Mouse (Mus musculus): ENCODE measurements around the gene Sgms2.

The Sgms2 gene

GRCm38 (mm10) chr3:131307811-131308210 lies 183.4 kb downstream of the Sgms2 start:
- DNase-seq (ENCODE audit: low spot score in 2 of 2) = no peak

DNA sequence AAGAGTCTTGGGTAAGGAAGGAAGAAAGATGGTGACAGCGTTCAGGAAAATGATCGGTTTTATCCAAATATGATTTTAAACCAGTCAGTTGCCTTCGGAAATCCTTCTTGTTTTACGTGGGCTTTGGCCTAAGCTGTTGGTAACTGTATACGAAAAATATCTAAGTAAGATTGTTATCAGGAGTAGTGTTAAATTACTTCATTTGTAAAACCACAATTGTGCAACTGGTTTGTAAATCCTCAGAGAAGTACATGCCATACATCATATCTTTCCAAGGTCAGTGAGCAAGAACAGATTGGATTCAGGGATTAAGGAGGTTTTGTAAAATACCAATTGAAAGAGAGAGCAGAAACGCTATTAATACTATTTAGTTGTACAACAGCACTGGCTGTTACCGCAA lies 185.0 kb downstream of the Sgms2 start:
- no peak for DNase-seq (ENCODE audit: low spot score in 2 of 2)

- DNase-seq (ENCODE audit: low spot score in 2 of 2) = no peak
Measured at GRCm38 (mm10) chr3:131303320-131303714, 187.9 kb downstream of the Sgms2 start.

DNA sequence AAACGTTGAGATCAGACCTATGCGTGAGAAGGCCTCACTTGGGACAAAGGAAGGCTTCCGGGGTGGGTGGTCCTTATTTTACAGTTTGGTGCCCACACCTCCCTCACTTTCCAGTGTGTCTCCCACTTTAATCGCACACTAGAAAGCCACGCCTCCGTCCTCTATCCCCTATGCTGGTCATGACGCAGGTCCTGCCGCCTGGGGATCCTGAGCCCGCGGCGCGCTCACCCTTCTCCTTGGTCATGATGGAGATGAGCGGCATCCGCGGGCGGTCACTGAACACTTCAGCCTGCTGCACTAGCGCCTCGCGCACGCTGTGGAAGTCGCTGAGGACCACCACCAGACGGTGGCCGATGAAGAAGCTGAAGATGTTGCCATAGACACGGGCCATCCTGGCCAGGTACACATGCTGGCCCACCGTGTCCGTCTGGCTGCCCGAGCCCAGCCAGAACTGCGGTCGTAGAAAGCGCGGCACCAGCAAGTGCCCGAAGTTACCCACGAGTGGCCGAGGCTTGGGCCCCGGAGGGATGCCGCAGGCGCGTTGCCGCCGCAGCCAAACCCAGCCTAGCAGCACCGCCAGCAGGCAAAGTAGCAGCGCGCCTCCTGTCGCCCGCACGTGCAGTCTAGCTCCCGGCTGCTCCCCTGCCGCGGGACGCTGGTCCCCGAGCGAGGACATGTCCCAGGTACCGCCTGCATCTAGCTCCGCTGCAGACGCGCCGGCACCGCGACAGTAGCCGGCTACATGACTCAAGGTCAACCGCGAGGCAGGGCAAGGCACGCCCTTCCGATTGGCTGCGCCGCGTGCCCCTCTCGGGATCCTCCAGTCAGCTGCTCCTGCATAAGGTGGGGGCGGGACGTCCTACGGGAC lies 188.5 kb downstream of the Sgms2 start, which contains the start of gene Cyp2u1:
Gene Cyp2u1, minus strand, starts transcription at position 776 of the 868 bp plus-strand sequence.
- DNase-seq (ENCODE audit: low spot score in 2 of 2) = peak; percentile 84 to 88

DNA sequence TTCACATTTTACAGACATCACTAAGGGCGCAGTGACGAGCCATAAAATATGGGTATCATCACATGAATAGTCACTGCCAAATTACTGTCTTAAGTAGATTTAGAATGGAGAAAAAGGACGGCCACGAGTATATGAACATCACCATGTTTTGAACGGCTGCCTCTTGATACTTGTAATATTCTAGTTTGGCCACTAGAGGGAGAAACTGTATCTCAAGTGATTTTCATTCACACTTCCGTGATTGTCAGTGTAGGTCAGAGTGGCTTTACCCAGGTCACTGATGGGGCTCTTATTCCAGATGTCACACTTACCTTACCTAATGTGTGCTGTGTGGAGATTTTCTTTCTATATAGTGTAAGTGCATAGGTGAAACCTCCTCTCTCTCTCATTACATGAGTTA lies 191.3 kb downstream of the Sgms2 start:
- no peak for DNase-seq (ENCODE audit: low spot score in 2 of 2)

GRCm38 (mm10) chr3:131299078-131299477 lies 192.1 kb downstream of the Sgms2 start:
- no peak for DNase-seq (ENCODE audit: low spot score in 2 of 2)

DNA sequence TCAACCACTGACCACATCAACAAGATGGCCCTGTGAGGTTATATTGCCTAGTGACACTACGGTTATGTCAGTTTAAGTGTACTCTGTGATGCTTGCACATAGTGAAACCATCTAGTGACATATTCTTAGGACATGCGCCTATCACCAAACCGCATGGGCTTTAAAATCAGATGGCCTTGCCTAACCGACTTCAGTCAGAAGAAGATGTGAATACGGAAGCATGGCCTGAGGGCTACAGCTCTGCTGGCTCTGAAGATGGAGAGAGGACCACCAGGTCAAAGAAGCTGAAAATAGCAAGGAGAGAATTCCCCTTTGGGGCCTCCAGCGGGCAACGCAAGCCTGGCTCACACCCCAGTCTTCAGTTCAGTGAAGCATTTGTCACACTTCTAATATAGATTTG lies 194.3 kb downstream of the Sgms2 start:
- DNase-seq (ENCODE audit: low spot score in 2 of 2) = no peak

- DNase-seq (ENCODE audit: low spot score in 2 of 2) = no peak
Measured at GRCm38 (mm10) chr3:131295513-131296200, 195.6 kb downstream of the Sgms2 start.

- no peak for DNase-seq (ENCODE audit: low spot score in 2 of 2)
Measured at GRCm38 (mm10) chr3:131294503-131294902, 196.7 kb downstream of the Sgms2 start.

- no peak for DNase-seq (ENCODE audit: low spot score in 2 of 2)
Measured at GRCm38 (mm10) chr3:131292959-131293358, 198.3 kb downstream of the Sgms2 start.

DNA sequence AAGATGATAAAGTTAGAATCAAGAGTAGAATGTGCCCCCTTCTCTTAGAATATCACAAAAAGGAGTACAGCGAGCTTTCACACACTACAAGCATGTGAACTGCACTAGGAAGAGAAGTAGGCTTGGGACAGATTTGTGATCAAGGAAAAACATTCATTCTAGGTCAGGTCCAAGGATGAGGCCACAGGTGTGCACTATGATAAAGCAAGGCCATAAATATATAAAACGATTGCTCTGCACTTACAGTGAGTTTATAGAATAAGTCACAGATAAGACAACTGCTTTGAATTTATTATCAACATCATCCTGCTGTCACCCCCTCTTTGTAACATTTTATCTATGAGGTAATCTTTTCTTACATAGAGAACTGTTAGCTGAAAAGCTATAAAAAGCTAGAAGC lies 198.9 kb downstream of the Sgms2 start:
- DNase-seq (ENCODE audit: low spot score in 2 of 2) = no peak

GRCm38 (mm10) chr3:131291890-131292289 lies 199.3 kb downstream of the Sgms2 start:
- DNase-seq (ENCODE audit: low spot score in 2 of 2) = no peak

DNA sequence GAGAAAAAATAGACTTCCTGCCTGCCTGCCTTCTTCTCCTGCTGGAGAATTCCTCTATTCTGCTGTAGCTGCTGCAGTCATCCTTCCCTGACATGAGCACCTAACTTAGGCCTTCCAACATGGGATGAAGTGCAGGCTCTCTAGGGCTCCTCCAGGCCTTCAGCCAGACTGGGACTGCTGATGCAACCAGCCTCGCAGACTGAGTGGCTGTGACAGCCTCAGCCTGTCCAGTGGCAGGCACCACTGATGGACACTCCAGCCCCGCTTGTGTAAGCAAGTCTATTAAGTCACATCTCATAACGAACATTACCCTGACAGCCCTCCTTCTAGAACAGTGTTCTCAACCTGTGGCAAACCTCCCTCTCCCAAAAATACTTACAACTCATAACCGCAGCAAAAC lies 217.1 kb downstream of the Sgms2 start:
- DNase-seq (ENCODE audit: low spot score in 2 of 2) = no peak

- DNase-seq (ENCODE audit: low spot score in 2 of 2) = no peak
Measured at GRCm38 (mm10) chr3:131272374-131273100, 218.7 kb downstream of the Sgms2 start.

- peak; percentile 49 to 63 for DNase-seq (ENCODE audit: low spot score in 2 of 2)
Measured at GRCm38 (mm10) chr3:131271559-131272373, 219.4 kb downstream of the Sgms2 start, which contains the start of gene Hadh. Gene Hadh (minus strand): TSS chr3:131272101.

GRCm38 (mm10) chr3:131271157-131271556 lies 220.1 kb downstream of the Sgms2 start:
- no peak for DNase-seq (ENCODE audit: low spot score in 2 of 2)

DNA sequence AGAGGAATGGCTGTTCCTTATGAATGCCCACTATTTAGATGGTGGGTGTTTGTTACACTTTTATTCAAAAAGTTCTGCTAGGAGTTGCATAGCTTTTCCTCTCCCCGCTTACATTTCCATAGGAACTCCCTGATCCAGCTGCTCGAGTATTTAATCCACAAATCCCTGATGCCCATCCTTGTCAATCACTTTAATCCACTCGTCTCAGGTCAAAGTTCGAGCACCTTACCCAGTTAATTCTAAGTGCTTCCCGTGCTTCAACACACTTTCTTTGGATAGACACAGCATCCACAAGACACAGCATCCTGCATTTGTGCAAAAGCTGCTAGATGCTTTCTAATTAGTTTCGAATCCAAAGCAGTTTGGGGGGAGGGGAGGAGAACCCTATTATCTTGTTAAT lies 220.8 kb downstream of the Sgms2 start:
- no peak for DNase-seq (ENCODE audit: low spot score in 2 of 2)

Data from frontal cortex, postnatal 14 days (tissue).